Mouse (Mus musculus): ENCODE results near the gene Cxcr5. TPM values are rescaled to one million over a fixed set of nuclear protein-coding genes. Genes with fewer than 3 reads are reported as not detected.
A peak's percentile ranks its signal among the peaks of the same experiment; 100 is the strongest.

Gene Cxcr5
- polyA plus RNA-seq, 1 experiment from 2014 or later: not detected

DNA sequence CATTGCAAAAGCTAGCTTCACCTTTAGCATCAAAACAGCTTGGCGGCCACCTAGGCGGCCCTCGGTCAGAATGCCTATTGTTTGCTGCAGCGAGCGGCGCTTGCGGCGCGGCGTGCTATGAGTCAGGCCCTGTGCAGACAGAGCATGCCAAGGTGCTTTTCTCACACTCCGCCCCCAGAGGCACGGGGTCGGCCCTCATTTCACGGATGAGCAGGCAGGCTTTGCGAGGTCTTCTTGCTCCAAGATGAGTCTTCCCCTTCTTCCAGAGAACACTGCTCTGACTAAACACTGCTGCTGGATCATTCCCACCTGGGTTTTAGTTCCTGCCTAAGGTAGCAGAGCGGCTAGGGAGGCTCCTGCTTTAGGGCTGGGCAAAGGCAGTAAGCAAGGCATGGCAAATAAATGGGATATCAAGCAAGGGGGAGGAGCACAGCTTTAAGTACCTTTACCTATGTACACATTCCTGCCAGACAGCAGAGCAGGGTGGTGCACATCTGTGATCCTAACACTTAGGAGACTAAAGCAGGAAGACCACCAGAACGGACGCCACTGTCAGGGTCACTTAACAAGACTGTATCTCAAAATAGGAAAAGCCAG lies 37.3 kb upstream of the Cxcr5 start:
- Histone ChIP-seq H3K9ac (peak overlapping the region; percentile 23; the same call in 1 of the 2 replicates), H3K36me3 (no peaks in the 10 kb centered on the region), H3K27ac (peak overlapping the region; percentile 56), H3K9me3 (replicated peaks) (no peaks in the 10 kb centered on the region), H3K27me3 (no peaks in the 10 kb centered on the region; the same call in 1 of the 2 replicates), H3K4me2 (replicated peaks) (peak overlapping the region; percentile 45), H3K4me3 (peak overlapping the region; percentile 17; the same call in 1 of the 2 replicates), H3K4me1 (peaks cover 27% of the 10 kb centered on the region)
- WGBS: 4% methylated on average over 18 of the region's 18 CpGs
- peak; percentile 30; the same call in 1 of the 2 replicates for ATAC-seq (ENCODE audit: low FRiP score)

DNA sequence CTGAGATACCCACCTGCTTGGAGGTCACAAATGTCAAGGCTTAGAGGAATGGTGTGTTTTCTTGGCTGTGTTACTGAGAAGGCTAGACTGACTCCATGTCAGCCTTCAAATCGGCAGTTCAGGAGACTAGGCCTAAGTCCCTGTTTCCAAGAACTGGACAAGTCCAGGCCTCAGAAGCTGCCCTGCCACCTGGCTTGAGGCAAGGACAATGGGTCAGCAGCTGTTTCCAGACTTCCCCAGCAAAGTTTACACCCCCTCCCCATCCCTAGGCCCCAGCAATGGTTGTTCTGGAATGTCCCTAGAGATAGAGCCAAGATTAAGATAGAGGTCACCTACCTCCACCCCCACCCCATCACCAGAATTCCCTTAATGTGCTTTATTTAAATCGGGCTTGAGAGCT lies 36.1 kb upstream of the Cxcr5 start:
- Histone ChIP-seq H3K4me3 (no peak overlapping the region), H3K9me3 (replicated peaks) (no peaks in the 10 kb centered on the region), H3K4me2 (replicated peaks) (no peak overlapping the region), H3K4me1 (peaks cover 21% of the 10 kb centered on the region), H3K9ac (no peak overlapping the region), H3K27me3 (no peaks in the 10 kb centered on the region; the same call in 1 of the 2 replicates), H3K27ac (no peak overlapping the region), H3K36me3 (no peaks in the 10 kb centered on the region)
- WGBS: 74% methylated on average over 2 of the region's 2 CpGs
- no peak for ATAC-seq (ENCODE audit: low FRiP score)

DNA sequence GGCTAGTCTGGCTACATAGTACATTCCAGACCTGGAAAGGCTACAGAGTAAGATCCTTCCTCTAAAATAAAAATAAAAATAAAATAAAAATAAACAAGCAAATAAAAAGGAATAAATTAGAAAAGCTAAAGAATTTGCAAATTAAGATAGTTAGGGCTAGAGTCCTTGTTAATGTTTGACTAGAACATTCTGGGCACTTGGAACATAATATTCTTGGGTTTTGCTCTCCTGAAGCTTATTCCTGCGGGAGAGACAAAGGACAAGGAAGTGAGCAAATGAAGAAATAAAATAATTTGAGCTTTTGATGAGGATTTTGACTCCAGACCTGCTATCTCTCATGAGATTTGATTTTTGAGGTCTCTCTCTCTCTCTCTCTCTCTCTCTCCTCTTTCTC lies 33.9 kb upstream of the Cxcr5 start:
- WGBS: 92% methylated on average over 1 of the region's 1 CpGs
- Histone ChIP-seq H3K4me2 (replicated peaks) (no peak overlapping the region), H3K4me3 (no peak overlapping the region), H3K4me1 (peaks cover 19% of the 10 kb centered on the region), H3K27me3 (no peaks in the 10 kb centered on the region; the same call in 1 of the 2 replicates), H3K27ac (no peak overlapping the region), H3K36me3 (no peaks in the 10 kb centered on the region), H3K9ac (no peak overlapping the region), H3K9me3 (replicated peaks) (no peaks in the 10 kb centered on the region)
- ATAC-seq (ENCODE audit: low FRiP score): no peak

DNA sequence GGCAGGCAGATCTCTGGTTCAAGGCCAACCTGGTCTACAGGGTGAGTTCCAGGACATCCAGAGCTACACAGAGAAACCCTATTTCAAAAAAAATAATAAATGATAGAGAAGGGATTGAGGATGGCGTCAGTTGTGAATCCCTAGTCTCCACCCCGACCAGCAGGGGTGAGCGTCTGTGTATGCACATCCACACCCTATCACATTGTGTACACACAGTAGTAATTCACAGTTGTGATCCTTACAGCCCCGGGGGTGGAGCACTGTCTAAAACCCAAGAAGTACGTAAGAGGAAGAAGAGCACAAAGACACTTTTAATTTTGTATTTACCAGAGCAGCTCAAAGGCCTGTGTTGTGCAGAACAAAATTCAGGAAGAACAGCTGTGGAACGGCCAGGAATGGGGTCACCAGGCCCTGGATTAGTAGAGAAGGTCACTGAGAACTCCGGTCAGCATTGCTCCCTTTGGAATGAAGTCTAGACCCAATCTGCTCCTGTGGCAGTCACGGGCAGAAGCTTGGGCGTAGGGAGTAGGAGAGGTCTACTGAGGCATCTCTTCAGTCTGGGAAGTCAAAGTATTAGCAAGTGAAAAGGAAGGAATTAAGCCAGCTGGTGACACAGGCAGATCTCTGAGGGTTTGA lies 33.3 kb upstream of the Cxcr5 start:
- Histone ChIP-seq H3K4me3 (no peak overlapping the region), H3K27me3 (no peaks in the 10 kb centered on the region; the same call in 1 of the 2 replicates), H3K9ac (no peak overlapping the region), H3K4me2 (replicated peaks) (no peak overlapping the region), H3K9me3 (replicated peaks) (no peaks in the 10 kb centered on the region), H3K36me3 (no peaks in the 10 kb centered on the region), H3K4me1 (peaks cover 17% of the 10 kb centered on the region), H3K27ac (no peak overlapping the region)
- WGBS: 80% methylated on average over 9 of the region's 9 CpGs
- no peak for ATAC-seq (ENCODE audit: low FRiP score)

DNA sequence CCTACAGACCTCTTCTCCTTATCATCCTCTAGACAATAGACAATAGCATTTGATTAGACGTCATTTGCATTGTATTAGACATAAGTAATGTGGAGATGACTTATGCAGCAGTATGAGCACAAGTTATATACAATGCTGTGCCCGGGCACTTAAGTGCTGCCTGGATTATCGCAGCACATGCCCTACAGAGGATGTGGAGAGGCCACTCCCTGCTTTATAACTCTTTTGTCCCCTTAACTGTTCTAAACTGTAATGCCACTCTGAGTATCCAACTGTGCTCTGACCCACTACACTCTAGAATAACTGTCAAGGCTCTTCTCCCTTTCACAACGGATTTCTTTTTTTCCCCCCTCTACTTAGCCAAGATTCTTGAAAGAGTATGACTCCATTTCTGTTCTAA lies 32.2 kb upstream of the Cxcr5 start:
- H3K9ac ChIP-seq: no peak overlapping the region
- H3K4me3 ChIP-seq: no peak overlapping the region
- H3K27ac ChIP-seq: no peak overlapping the region
- WGBS: 88% methylated on average over 4 of the region's 4 CpGs
- no peaks in the 10 kb centered on the region for H3K36me3 ChIP-seq
- no peaks in the 10 kb centered on the region; the same call in 1 of the 2 replicates for H3K27me3 ChIP-seq
- peaks cover 6% of the 10 kb centered on the region for H3K4me1 ChIP-seq
- no peak for ATAC-seq (ENCODE audit: low FRiP score)
- no peaks in the 10 kb centered on the region for H3K9me3 ChIP-seq (replicated peaks)
- no peak overlapping the region for H3K4me2 ChIP-seq (replicated peaks)

DNA sequence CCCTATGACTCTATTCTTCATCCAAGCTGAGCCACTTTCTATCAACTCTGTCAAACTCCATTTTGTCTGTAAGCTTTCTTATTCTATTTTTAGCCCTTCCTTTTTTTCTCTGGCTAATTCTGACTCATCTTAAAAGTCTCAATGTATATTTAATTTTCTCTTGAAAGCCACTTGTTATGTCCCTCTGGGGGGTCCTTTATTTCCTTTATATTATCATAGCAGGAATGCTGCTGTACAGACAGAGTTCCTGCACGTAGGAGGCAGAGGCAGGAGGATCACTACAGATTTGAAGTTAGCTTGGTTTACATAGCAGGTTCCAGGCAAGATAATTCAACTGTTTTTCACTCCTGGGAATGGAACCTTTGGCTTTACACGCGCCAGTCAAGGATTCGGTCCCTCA lies 31.5 kb upstream of the Cxcr5 start:
- no peak overlapping the region for H3K4me3 ChIP-seq
- H3K27ac ChIP-seq: no peak overlapping the region
- H3K4me1 ChIP-seq: no peaks in the 10 kb centered on the region
- no peaks in the 10 kb centered on the region for H3K36me3 ChIP-seq
- no peak overlapping the region for H3K9ac ChIP-seq
- WGBS: 85% methylated on average over 4 of the region's 4 CpGs
- ATAC-seq (ENCODE audit: low FRiP score): no peak
- no peaks in the 10 kb centered on the region; the same call in 1 of the 2 replicates for H3K27me3 ChIP-seq
- H3K9me3 ChIP-seq (replicated peaks): no peaks in the 10 kb centered on the region
- H3K4me2 ChIP-seq (replicated peaks): no peak overlapping the region

DNA sequence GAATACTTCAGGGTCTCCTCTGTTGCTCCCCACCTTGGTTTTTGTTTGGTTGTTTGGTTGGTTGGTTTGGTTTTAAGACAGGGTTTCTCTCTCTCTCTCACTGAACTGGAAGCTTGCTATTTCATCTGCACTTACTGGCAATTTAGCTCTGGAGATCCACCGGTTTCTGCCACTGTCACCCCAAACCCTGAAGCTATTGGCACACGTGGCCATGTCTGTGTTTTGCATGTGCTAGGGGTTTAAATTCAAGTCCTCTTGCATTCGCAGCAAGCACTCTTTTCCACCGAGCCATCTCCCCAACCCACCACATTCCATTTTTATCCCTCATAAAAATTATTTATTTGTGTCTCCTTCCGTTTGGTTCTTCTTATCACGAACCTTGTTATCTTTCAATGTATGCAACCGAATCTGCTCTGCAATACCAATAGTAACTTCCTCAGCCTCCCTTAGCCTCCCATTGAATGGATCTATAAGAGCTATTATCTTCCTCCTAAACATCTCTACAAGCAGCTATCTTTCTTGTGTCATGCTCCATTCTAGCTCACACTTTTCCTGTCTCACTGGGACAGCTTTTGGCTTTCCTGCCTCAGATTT lies 30.0 kb upstream of the Cxcr5 start:
- H3K27ac ChIP-seq: no peak overlapping the region
- H3K4me1 ChIP-seq: no peaks in the 10 kb centered on the region
- WGBS: 78% methylated on average over 7 of the region's 7 CpGs
- no peak overlapping the region for H3K4me2 ChIP-seq (replicated peaks)
- H3K36me3 ChIP-seq: no peaks in the 10 kb centered on the region
- H3K27me3 ChIP-seq: no peaks in the 10 kb centered on the region; the same call in 1 of the 2 replicates
- no peak for ATAC-seq (ENCODE audit: low FRiP score)
- no peak overlapping the region for H3K4me3 ChIP-seq
- no peak overlapping the region for H3K9ac ChIP-seq
- H3K9me3 ChIP-seq (replicated peaks): no peaks in the 10 kb centered on the region

DNA sequence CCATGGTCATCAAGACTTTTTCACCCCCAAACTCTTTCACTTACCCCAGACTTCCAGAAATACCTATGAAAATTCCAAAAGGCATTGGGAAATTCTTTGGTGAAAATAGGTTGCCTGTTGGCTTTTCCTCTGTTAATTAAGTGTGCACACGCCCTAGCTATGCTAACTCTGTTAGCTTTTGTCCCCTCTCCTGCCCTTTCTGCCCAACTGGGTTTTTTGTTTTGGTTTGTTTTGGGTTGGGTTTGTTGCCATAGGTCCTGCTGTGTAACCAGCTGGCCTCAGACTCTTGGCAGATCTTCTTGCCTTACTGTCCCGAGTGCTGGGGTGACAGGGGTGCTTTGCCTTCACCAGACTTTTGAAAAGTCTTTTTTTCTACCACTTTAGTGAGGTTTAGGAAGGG lies 29.3 kb upstream of the Cxcr5 start:
- H3K27ac ChIP-seq: no peak overlapping the region
- H3K9me3 ChIP-seq (replicated peaks): no peaks in the 10 kb centered on the region
- no peak overlapping the region for H3K4me3 ChIP-seq
- no peak overlapping the region for H3K9ac ChIP-seq
- no peak for ATAC-seq (ENCODE audit: low FRiP score)
- H3K27me3 ChIP-seq: no peaks in the 10 kb centered on the region
- H3K4me1 ChIP-seq: no peaks in the 10 kb centered on the region
- H3K36me3 ChIP-seq: no peaks in the 10 kb centered on the region
- 4% methylated on average over 2 of the region's 2 CpGs for WGBS
- H3K4me2 ChIP-seq (replicated peaks): no peak overlapping the region

DNA sequence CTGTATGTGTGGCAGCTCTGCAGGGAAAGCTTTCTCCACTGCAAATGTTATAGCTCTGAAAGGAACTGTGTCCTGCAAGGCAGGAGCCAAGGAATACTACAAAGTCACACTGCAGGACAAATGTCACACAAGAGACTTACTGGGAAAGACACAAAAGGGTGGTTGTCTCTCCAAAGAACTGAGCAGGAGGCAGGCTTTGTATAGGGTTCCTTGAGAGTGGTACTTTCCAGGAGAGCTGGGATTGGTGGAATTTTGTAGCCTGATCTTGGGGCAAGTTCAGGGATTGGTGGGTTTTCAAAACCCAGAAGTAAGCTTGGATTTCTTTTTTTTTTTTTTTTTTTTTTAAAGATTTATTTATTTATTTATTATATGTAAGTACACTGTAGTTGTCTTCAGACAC lies 27.4 kb upstream of the Cxcr5 start:
- H3K4me2 ChIP-seq (replicated peaks): no peak overlapping the region
- no peak overlapping the region for H3K4me3 ChIP-seq
- H3K9ac ChIP-seq: no peak overlapping the region
- no peaks in the 10 kb centered on the region for H3K9me3 ChIP-seq (replicated peaks)
- H3K36me3 ChIP-seq: no peaks in the 10 kb centered on the region
- ATAC-seq (ENCODE audit: low FRiP score): no peak
- H3K4me1 ChIP-seq: no peaks in the 10 kb centered on the region
- H3K27me3 ChIP-seq: no peaks in the 10 kb centered on the region
- no peak overlapping the region for H3K27ac ChIP-seq

DNA sequence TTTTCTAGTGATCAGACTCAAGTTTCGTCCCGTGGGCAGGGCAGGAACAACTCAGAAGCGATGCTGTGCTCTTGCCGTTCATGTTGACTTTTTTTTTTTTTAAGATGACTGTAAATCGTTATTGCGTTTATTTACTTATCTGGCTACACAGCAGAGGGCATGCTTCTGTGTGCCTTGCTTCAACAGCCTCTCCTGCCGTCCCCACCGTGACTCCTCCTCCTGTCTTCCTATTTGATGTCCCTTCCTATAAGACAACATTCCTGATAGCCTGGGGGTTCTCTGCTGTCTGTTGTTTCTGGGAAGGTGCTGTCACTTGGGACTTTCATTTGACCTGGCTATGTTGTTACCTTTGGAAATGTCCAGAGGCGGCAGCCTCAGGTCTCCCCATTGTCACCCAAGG lies 26.9 kb upstream of the Cxcr5 start:
- WGBS: 65% methylated on average over 9 of the region's 9 CpGs
- H3K4me3 ChIP-seq: no peak overlapping the region

DNA sequence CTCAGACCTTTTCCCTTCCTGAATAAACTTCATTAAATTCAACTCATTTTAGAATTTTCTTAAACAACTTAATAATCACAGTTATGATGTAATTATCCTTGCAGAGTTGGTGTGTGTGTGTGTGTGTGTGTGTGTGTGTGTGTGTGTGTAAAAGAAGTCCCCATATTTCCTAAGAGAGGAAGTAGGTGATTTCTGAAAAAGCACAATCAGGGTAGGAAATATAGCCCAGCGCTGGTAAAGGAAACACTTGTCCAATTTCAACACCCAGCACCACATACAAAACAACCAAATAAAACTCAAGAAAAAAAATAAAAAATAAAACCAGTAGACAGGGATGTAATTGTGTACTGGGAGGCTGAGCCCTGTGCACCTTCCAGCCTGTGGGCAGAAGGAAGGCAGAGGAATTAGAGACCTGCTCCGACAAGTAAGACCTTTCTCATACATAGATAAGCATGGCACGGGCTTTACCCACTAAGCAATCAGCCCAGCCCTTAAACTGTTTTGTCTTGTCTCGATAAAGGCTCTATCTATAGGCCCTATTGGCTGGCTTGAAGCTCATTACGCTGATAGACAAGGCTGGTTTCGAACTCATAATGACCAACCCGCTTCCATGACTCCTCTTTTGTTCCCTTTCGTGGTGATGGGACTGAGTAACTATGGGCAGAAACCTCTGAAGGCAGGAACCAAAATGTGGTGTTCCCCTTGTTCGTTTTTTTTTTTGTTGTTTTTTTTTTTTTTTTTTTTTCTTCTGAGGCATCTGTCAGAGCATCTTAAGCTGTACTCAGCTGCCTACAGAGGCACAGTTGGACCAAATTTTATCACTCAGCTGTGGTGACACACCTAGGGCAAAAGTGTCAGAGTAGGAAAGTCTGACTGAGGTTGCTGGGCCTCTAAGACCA lies 25.8 kb upstream of the Cxcr5 start:
- Histone ChIP-seq H3K9me3 (replicated peaks) (no peaks in the 10 kb centered on the region), H3K4me3 (no peak overlapping the region), H3K4me1 (no peaks in the 10 kb centered on the region), H3K4me2 (replicated peaks) (no peak overlapping the region), H3K36me3 (no peaks in the 10 kb centered on the region), H3K27me3 (no peaks in the 10 kb centered on the region), H3K27ac (no peak overlapping the region), H3K9ac (no peak overlapping the region)
- WGBS: 89% methylated on average over 9 of the region's 9 CpGs
- no peak for ATAC-seq (ENCODE audit: low FRiP score)

More for the DNA sequence above, 26.9 kb upstream of the Cxcr5 start:
- H3K9ac ChIP-seq: no peak overlapping the region
- no peaks in the 10 kb centered on the region for H3K4me1 ChIP-seq
- H3K36me3 ChIP-seq: no peaks in the 10 kb centered on the region
- H3K4me2 ChIP-seq (replicated peaks): no peak overlapping the region
- no peaks in the 10 kb centered on the region for H3K27me3 ChIP-seq
- no peak for ATAC-seq (ENCODE audit: low FRiP score)
- no peak overlapping the region for H3K27ac ChIP-seq
- H3K9me3 ChIP-seq (replicated peaks): no peaks in the 10 kb centered on the region

DNA sequence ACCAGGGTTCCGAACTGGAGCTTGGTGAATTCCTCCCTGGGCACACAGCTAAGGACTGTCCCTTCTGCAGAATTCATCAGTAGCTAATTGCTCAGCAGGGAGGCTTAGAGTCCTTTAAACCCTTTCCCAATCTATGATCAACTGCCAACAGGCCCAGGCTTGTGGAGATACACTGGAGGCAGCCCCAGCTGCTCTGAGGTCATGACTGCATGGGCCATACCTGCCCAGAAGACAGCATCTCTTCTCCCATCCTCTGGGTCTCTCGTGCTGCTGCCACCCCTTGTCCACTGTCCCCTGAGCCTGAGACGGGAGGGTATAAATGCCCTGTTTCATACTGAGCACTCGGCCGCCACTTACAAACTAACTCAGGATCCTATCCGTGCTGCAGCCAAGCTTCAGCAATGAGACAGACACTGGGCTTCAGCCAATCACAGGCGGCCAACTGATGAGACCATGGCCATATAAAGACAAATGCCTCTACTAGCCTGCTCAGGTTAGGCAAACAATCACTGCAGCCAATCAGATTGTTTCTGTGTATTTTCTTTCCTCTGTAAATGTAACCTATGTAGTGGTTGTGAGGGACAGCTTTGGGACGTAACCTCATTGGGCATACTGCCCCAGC lies 25.1 kb upstream of the Cxcr5 start:
- Histone ChIP-seq H3K4me2 (replicated peaks) (no peak overlapping the region), H3K9ac (no peak overlapping the region), H3K4me1 (no peaks in the 10 kb centered on the region), H3K4me3 (no peak overlapping the region), H3K27me3 (no peaks in the 10 kb centered on the region), H3K27ac (no peak overlapping the region), H3K9me3 (replicated peaks) (no peaks in the 10 kb centered on the region), H3K36me3 (no peaks in the 10 kb centered on the region)
- no peak for ATAC-seq (ENCODE audit: low FRiP score)
- 67% methylated on average over 8 of the region's 8 CpGs for WGBS
